Mouse (Mus musculus) ZHBTc4 (cell line): ENCODE data around the gene Ifna5.
A peak's percentile ranks its signal among the peaks of the same experiment; 100 is the strongest.

Experiments
- DNase-seq: peaks from one replicate; pipeline ENCODE4 v3.0.0-alpha.2; 2011; ENCODE audit warnings: low read depth, low spot score

The Ifna5 gene

GRCm38 (mm10) chr4:88863309-88863708, 28.0 kb downstream of the Ifna5 start:
- DNase-seq: peak; percentile 72

GRCm38 (mm10) chr4:88864599-88864998, 29.3 kb downstream of the Ifna5 start:
- no peak for DNase-seq

- DNase-seq: no peak
These were observed 29.8 kb downstream of the Ifna5 start for GRCm38 (mm10) chr4:88865011-88865569.

GRCm38 (mm10) chr4:88867366-88867925, 32.1 kb downstream of the Ifna5 start:
- peak; percentile 79 for DNase-seq

- DNase-seq: peak; percentile 32
These were observed 32.9 kb downstream of the Ifna5 start for GRCm38 (mm10) chr4:88867926-88868911.

GRCm38 (mm10) chr4:88872691-88873090, 37.4 kb downstream of the Ifna5 start:
- DNase-seq: peak; percentile 18

- DNase-seq: no peak
These were observed 40.2 kb downstream of the Ifna5 start for GRCm38 (mm10) chr4:88875435-88876095.

GRCm38 (mm10) chr4:88876520-88876919, 41.2 kb downstream of the Ifna5 start:
- DNase-seq: peak; percentile 20

GRCm38 (mm10) chr4:88878246-88878645, 42.9 kb downstream of the Ifna5 start:
- DNase-seq: no peak

- DNase-seq: no peak
These were observed 43.4 kb downstream of the Ifna5 start for GRCm38 (mm10) chr4:88878772-88879171.

GRCm38 (mm10) chr4:88880101-88880500, 44.8 kb downstream of the Ifna5 start, which contains the start of gene Ifne:
TSS of gene Ifne (minus strand) at chr4:88880201.
- no peak for DNase-seq
